Mouse (Mus musculus): ENCODE measurements around the gene Ddhd1.
"Not testable (repeated sequence)": the region's sequence is repeated elsewhere in the genome, so short reads cannot be mapped to it uniquely, and the experiment has no call there.

Gene Ddhd1

GRCm38 (mm10) chr14:45644202-45644601 is 13.7 kb downstream of the Ddhd1 start:
- no peak for DNase-seq

GRCm38 (mm10) chr14:45643461-45643860 is 14.5 kb downstream of the Ddhd1 start:
- no peak for DNase-seq

DNA sequence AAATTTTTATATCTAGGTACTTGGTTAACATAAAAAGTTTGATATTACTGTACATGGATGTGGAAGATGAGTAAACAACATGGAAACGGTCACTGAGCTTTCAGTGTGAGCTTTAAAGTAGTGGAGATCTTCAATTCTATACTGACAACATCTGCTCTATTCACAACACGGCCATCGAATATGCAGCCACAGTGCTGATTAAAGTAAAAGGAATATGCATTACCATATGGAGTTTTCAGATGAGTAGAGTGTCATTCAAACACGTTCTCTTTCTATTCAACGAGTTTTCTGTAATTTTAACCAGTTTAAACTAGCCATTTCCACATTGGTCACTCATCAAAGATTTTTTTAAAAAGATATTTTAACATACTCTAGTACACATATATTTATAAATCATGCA is 15.1 kb downstream of the Ddhd1 start:
- no peak for DNase-seq

- DNase-seq, result no peak
Observed at GRCm38 (mm10) chr14:45642217-45642616, 15.7 kb downstream of the Ddhd1 start.

DNA sequence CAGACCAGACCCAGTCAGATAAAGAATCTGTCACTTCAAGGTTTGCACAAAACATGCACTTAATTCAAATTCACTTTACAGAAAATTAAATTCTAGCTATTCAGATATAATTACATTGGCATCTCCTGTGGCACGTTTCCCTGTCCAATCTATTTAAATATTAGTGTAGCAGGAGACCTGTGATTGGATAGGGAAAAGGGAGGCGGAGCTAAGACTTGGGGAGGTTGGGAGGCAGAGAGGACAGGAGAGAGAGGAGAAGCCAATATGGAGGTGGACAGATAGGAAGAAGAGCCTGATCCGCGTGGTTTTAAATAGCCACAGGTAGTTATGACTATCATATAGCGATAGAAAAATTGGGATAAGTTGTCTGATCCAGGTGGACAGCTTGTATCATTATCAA is 19.2 kb downstream of the Ddhd1 start:
- DNase-seq, result no peak

GRCm38 (mm10) chr14:45635496-45635895 is 22.4 kb downstream of the Ddhd1 start:
- no peak for DNase-seq

DNA sequence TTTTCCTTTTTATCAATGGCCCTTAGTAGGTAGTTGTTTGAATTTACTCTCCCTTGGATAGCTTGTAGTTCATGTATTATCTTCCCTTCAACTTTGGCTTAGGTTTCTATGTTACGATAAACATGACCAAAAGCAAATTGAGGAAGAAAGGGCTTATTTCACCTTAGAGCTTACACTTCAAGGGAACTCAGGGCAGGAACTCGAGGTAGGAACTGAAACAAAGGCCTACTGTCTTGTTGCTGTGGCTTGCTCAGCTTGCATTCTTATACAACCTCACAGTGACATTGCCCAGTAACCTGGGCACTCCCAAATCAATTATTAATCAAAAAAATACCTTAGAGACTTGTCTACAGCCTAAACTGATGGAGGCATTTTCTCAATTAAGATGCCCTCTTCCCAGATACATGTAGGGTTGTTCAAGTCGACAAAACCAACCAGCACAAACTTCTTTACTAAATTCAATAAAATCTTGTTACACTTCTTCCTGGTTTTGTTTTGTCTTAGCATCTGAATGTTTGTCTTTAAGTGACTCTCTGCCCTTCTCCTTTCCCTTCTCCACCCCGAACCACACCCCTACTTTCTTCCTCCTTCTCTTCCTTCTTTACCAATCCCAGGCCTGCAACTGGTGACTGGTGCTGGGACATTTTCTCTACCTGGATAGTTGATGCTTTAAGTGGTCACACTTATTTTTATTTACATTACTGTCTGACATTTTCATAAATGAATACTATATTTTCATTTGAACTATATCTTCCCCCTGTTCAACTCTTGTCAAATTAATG is 25.0 kb downstream of the Ddhd1 start:
- DNase-seq, result no peak

DNA sequence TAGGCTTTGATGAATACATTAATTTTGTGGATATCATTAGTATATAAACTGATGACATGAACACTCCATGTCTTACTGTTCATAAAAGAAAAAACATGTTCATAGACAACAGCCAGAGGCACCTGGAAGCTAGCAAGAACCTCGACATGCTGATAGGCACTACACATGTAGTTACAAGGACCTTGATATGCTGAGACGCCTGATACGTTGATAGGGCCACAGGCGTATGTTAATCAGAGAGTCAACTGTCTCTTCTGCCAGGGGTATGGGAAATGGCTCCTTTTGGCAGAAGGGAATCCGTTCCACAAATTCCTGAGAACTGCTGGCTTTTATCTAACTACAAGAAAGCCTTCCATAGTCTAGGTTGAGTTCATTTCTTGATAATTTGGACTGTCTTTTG is 27.4 kb downstream of the Ddhd1 start:
- no peak for DNase-seq

- no peak for DNase-seq
Observed at GRCm38 (mm10) chr14:45629938-45630337, 28.0 kb downstream of the Ddhd1 start.

- DNase-seq, result no peak
Observed at GRCm38 (mm10) chr14:45618351-45618750, 39.6 kb downstream of the Ddhd1 start.

- no peak for DNase-seq
Observed at GRCm38 (mm10) chr14:45616526-45616925, 41.4 kb downstream of the Ddhd1 start.

DNA sequence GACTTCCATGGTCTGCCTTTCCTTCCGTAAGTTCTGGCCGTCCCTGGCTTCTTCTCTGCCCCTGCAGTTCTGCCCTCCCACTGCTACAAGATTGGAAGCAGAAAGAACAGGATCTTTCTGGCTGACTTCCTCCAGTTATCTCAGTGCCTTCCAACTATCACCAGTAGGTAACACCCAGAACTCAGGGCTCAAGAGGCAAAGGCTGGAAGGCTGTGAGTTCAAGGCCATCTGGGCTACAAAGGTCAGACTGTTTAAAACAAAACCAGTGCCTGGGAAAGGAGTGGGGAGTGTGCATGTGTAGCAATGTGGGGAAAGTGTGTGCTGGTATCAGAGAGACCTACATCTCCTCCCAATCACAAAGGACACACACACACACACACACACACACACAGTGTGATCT is 42.2 kb downstream of the Ddhd1 start:
- no peak for DNase-seq

DNA sequence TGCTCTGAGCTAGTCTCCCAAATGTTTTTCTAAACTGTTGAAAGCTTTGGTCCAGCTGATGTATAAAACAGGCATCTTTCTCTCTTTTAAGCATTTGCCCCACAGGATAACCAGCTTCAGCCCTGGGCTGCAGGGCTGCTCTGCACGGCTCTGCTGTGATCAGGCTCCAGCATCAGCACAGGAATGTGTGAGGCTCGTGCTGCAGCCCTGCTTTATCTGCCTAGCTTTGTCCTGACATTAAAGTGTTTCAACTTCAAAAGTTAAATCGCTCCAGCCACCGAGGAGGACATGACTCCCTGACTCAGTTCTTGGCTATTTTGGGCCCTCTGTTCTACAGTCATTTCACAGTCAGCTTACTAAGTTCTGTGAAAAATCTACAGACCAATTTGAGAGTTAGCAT is 43.1 kb downstream of the Ddhd1 start:
- DNase-seq, result no peak

GRCm38 (mm10) chr14:45614406-45614805 is 43.5 kb downstream of the Ddhd1 start:
- no peak for DNase-seq

GRCm38 (mm10) chr14:45611654-45612053 is 46.3 kb downstream of the Ddhd1 start:
- DNase-seq, result no peak

- DNase-seq, result peak; percentile 32
Observed at GRCm38 (mm10) chr14:45602002-45602401, 55.9 kb downstream of the Ddhd1 start.

DNA sequence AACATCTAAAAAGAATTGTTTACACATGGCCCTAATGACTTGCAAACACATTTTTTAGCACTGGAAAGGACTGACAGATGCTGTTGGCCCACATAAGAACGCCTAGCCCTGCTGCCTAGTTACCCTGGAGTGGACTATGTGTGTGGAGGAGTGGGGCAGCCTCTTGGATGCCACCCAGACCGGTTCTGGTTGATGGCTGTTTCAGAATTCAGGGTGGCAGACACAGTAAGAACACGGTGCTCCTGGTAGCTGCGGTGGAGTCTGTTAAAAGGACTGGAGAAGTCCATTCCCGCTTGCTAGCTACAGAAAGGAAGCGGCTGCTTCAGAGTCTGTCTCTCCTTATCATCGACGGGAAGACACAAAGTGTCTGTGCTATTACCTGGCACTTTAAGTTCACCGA is 57.4 kb downstream of the Ddhd1 start:
- peak; percentile 22 for DNase-seq

- DNase-seq, result no peak
Observed at GRCm38 (mm10) chr14:45597855-45598254, 60.1 kb downstream of the Ddhd1 start.

DNA sequence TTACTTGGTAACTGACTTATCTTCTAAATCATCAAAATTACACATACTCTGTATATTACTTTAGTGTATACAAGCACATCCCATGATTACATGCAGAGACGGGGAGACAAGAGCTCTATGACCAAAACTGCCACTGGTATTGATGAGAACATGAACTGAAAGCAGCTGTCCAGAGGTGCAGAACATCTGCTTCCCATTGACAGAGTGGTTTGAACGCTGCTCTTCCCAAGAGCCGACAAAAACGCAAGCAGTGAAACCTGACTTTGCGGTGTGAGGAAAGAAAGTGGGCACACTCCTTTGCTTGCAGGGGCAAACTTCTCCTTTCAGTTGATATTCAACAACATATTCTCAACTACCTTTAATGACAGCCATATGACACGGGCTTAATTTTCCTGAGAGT is 64.7 kb downstream of the Ddhd1 start:
- no peak for DNase-seq

- DNase-seq, result no peak
Observed at GRCm38 (mm10) chr14:45588403-45588802, 69.5 kb downstream of the Ddhd1 start.

DNA sequence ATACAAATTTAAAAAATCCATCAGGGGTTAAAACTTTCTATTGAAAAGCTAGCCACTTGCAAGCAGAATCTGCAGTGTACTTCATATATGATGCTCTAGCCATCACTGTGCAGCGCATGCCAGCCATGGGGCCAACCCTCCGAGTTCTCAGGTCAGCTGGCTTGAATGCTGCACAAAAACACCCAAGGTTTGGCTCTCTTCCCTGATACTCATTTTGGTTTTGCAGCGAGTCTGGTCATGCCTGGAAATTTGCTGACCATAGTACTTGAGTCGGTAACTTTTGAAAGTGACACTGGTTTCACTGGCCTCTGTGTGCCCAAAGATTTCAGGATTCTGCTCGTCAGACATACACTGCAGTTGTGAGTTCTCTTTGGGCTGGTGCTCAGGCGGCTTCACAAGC is 70.4 kb downstream of the Ddhd1 start:
- DNase-seq, result no peak

- DNase-seq, result no peak
Observed at GRCm38 (mm10) chr14:45583494-45584027, 74.4 kb downstream of the Ddhd1 start.

DNA sequence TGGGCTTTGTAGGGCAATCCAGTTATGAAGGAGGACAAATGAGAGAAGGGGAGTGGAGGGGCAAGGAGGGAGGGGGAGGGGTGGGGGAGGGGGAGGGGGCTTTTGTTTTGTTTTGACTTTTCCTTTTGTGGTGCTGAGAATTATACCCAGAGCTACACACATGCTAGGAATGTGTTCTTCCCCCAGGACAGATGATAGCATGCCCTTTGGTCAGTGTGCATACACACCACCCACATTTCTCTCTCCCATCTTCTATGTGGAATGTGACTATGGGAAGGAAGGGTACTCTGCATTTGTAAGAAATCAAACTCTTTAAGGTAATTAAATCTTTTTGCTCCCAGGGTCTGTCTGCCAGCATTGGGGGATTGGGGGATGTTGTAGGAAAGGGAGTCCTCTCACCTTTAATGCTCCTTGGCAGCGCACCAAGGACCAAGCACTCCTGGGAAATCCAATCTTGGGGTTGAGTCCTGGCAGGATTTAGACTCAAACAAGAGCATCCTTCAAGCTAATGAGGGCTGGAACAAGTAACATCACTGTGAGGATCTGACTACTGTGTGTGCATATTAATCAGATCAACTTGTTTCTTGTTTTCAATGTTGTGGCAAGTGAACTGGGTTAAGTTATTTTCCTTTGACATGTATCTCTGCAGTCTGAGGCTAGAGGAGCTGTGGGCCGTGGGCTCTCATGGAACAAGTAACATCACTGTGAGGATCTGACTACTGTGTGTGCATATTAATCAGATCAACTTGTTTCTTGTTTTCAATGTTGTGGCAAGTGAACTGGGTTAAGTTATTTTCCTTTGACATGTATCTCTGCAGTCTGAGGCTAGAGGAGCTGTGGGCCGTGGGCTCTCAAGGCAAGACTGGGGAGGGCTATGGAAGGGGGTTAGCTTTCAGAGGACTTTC is 76.8 kb downstream of the Ddhd1 start:
- not testable (repeated sequence) for DNase-seq
